Mouse (Mus musculus): ENCODE measurements at regions not wholly inside any gene's neighbourhood (a gene's known extent, or its start where the extent isn't known, plus 50 kb on each side); places are given as distances from the start of the nearest gene placed in this dataset.

- no peaks in the 10 kb centered on the region for H3K9me3 ChIP-seq
- no peak overlapping the region for H3K4me3 ChIP-seq
- no peaks in the 10 kb centered on the region for H3K27me3 ChIP-seq (ENCODE audit: insufficient read depth, poor library complexity, severe bottlenecking)
- no peak overlapping the region for H3K27ac ChIP-seq
- H3K36me3 ChIP-seq = no peaks in the 10 kb centered on the region
- no peaks in the 10 kb centered on the region for H3K4me1 ChIP-seq
- WGBS = 79% methylated on average over 1 of the region's 1 CpGs
- no peak for DNase-seq (ENCODE audit: low spot score)
Measured at GRCm38 (mm10) chr10:19150766-19151165, 135.3 kb upstream of the Tnfaip3 start.

GRCm38 (mm10) chr10:19150005-19150404 lies 134.5 kb upstream of the Tnfaip3 start:
- Histone ChIP-seq H3K4me3 (no peak overlapping the region), H3K27me3 (ENCODE audit: insufficient read depth, poor library complexity, severe bottlenecking) (no peaks in the 10 kb centered on the region), H3K36me3 (no peaks in the 10 kb centered on the region), H3K27ac (no peak overlapping the region), H3K9me3 (no peaks in the 10 kb centered on the region), H3K4me1 (no peaks in the 10 kb centered on the region)
- whole genome bisulfite sequencing = 75% methylated on average over 3 of the region's 3 CpGs
- no peak for DNase-seq (ENCODE audit: low spot score)

GRCm38 (mm10) chr10:19149196-19149869 lies 133.9 kb upstream of the Tnfaip3 start:
- no peaks in the 10 kb centered on the region for H3K27me3 ChIP-seq (ENCODE audit: insufficient read depth, poor library complexity, severe bottlenecking)
- H3K9me3 ChIP-seq = no peaks in the 10 kb centered on the region
- H3K36me3 ChIP-seq = no peaks in the 10 kb centered on the region
- H3K27ac ChIP-seq = no peak overlapping the region
- DNase-seq (ENCODE audit: low spot score) = no peak
- no peaks in the 10 kb centered on the region for H3K4me1 ChIP-seq
- WGBS = 66% methylated on average over 4 of the region's 4 CpGs
- no peak overlapping the region for H3K4me3 ChIP-seq

GRCm38 (mm10) chr10:19141481-19141880 lies 126.0 kb upstream of the Tnfaip3 start:
- Histone ChIP-seq H3K4me1 (no peaks in the 10 kb centered on the region), H3K4me3 (no peak overlapping the region), H3K9me3 (no peaks in the 10 kb centered on the region), H3K36me3 (no peaks in the 10 kb centered on the region), H3K27me3 (ENCODE audit: insufficient read depth, poor library complexity, severe bottlenecking) (no peaks in the 10 kb centered on the region), H3K27ac (no peak overlapping the region)
- DNase-seq (ENCODE audit: low spot score) = no peak
- WGBS = 72% methylated on average over 3 of the region's 3 CpGs

GRCm38 (mm10) chr10:19140628-19141027 lies 125.2 kb upstream of the Tnfaip3 start:
- WGBS = 67% methylated on average over 5 of the region's 5 CpGs

GRCm38 (mm10) chr10:19139234-19139633 lies 123.8 kb upstream of the Tnfaip3 start:
- Histone ChIP-seq H3K4me3 (no peak overlapping the region), H3K27me3 (ENCODE audit: insufficient read depth, poor library complexity, severe bottlenecking) (no peaks in the 10 kb centered on the region), H3K9me3 (no peaks in the 10 kb centered on the region), H3K4me1 (no peaks in the 10 kb centered on the region), H3K27ac (no peak overlapping the region), H3K36me3 (no peaks in the 10 kb centered on the region)
- 74% methylated on average over 2 of the region's 2 CpGs for WGBS
- no peak for DNase-seq (ENCODE audit: low spot score)

More at GRCm38 (mm10) chr10:19140628-19141027, 125.2 kb upstream of the Tnfaip3 start:
- Histone ChIP-seq H3K36me3 (no peaks in the 10 kb centered on the region), H3K27me3 (ENCODE audit: insufficient read depth, poor library complexity, severe bottlenecking) (no peaks in the 10 kb centered on the region), H3K4me1 (no peaks in the 10 kb centered on the region), H3K27ac (no peak overlapping the region), H3K4me3 (no peak overlapping the region), H3K9me3 (no peaks in the 10 kb centered on the region)
- DNase-seq (ENCODE audit: low spot score) = no peak

- Histone ChIP-seq H3K27ac (no peak overlapping the region), H3K4me1 (no peaks in the 10 kb centered on the region), H3K9me3 (no peaks in the 10 kb centered on the region), H3K27me3 (ENCODE audit: insufficient read depth, poor library complexity, severe bottlenecking) (no peaks in the 10 kb centered on the region), H3K4me3 (no peak overlapping the region), H3K36me3 (no peaks in the 10 kb centered on the region)
- WGBS = 84% methylated on average over 1 of the region's 1 CpGs
- DNase-seq (ENCODE audit: low spot score) = no peak
Measured at GRCm38 (mm10) chr10:19138258-19138657, 122.8 kb upstream of the Tnfaip3 start.

- H3K36me3 ChIP-seq = no peaks in the 10 kb centered on the region
- no peaks in the 10 kb centered on the region for H3K27me3 ChIP-seq (ENCODE audit: insufficient read depth, poor library complexity, severe bottlenecking)
- no peaks in the 10 kb centered on the region for H3K9me3 ChIP-seq
- H3K4me3 ChIP-seq = no peak overlapping the region
- H3K4me1 ChIP-seq = peaks cover 20% of the 10 kb centered on the region
- H3K27ac ChIP-seq = no peak overlapping the region
- 47% methylated on average over 4 of the region's 4 CpGs for WGBS
- no peak for DNase-seq (ENCODE audit: low spot score)
Measured at GRCm38 (mm10) chr10:19127581-19128291, 112.3 kb upstream of the Tnfaip3 start.

- Histone ChIP-seq H3K4me1 (peaks cover 20% of the 10 kb centered on the region), H3K27ac (no peak overlapping the region), H3K4me3 (no peak overlapping the region), H3K27me3 (ENCODE audit: insufficient read depth, poor library complexity, severe bottlenecking) (no peaks in the 10 kb centered on the region), H3K36me3 (no peaks in the 10 kb centered on the region), H3K9me3 (no peaks in the 10 kb centered on the region)
- 76% methylated on average over 2 of the region's 2 CpGs for WGBS
- no peak for DNase-seq (ENCODE audit: low spot score)
Measured at GRCm38 (mm10) chr10:19126922-19127321, 111.5 kb upstream of the Tnfaip3 start.

GRCm38 (mm10) chr10:19126438-19126837 lies 111.0 kb upstream of the Tnfaip3 start:
- peaks cover 20% of the 10 kb centered on the region for H3K4me1 ChIP-seq
- DNase-seq (ENCODE audit: low spot score) = no peak
- H3K9me3 ChIP-seq = no peaks in the 10 kb centered on the region
- 82% methylated on average over 4 of the region's 4 CpGs for WGBS
- no peak overlapping the region for H3K27ac ChIP-seq
- H3K4me3 ChIP-seq = no peak overlapping the region
- H3K27me3 ChIP-seq (ENCODE audit: insufficient read depth, poor library complexity, severe bottlenecking) = no peaks in the 10 kb centered on the region
- H3K36me3 ChIP-seq = no peaks in the 10 kb centered on the region

- WGBS = 70% methylated on average over 7 of the region's 7 CpGs
Measured at GRCm38 (mm10) chr10:19123691-19124090, 108.2 kb upstream of the Tnfaip3 start.

GRCm38 (mm10) chr10:19122221-19122620 lies 106.8 kb upstream of the Tnfaip3 start:
- 59% methylated on average over 6 of the region's 6 CpGs for WGBS
- DNase-seq (ENCODE audit: low spot score) = no peak
- H3K4me3 ChIP-seq = no peak overlapping the region
- no peak overlapping the region for H3K27ac ChIP-seq
- no peaks in the 10 kb centered on the region for H3K36me3 ChIP-seq
- H3K27me3 ChIP-seq (ENCODE audit: insufficient read depth, poor library complexity, severe bottlenecking) = no peaks in the 10 kb centered on the region
- H3K9me3 ChIP-seq = no peaks in the 10 kb centered on the region
- peaks cover 20% of the 10 kb centered on the region for H3K4me1 ChIP-seq

More at GRCm38 (mm10) chr10:19123691-19124090, 108.2 kb upstream of the Tnfaip3 start:
- Histone ChIP-seq H3K27ac (no peak overlapping the region), H3K36me3 (no peaks in the 10 kb centered on the region), H3K27me3 (ENCODE audit: insufficient read depth, poor library complexity, severe bottlenecking) (no peaks in the 10 kb centered on the region), H3K4me3 (no peak overlapping the region), H3K9me3 (no peaks in the 10 kb centered on the region), H3K4me1 (peaks cover 23% of the 10 kb centered on the region)
- DNase-seq (ENCODE audit: low spot score) = no peak

GRCm38 (mm10) chr10:19119281-19120049 lies 104.0 kb upstream of the Tnfaip3 start:
- no peaks in the 10 kb centered on the region for H3K27me3 ChIP-seq (ENCODE audit: insufficient read depth, poor library complexity, severe bottlenecking)

More at GRCm38 (mm10) chr10:19119281-19120049, 104.0 kb upstream of the Tnfaip3 start:
- no peak for DNase-seq (ENCODE audit: low spot score)
- WGBS = 80% methylated on average over 8 of the region's 8 CpGs
- Histone ChIP-seq H3K9me3 (no peaks in the 10 kb centered on the region), H3K4me3 (no peak overlapping the region), H3K36me3 (no peaks in the 10 kb centered on the region), H3K27ac (no peak overlapping the region), H3K4me1 (peaks cover 10% of the 10 kb centered on the region)
